ENCODE assay signal across 22 mouse cellular contexts in the genomic region with DNA sequence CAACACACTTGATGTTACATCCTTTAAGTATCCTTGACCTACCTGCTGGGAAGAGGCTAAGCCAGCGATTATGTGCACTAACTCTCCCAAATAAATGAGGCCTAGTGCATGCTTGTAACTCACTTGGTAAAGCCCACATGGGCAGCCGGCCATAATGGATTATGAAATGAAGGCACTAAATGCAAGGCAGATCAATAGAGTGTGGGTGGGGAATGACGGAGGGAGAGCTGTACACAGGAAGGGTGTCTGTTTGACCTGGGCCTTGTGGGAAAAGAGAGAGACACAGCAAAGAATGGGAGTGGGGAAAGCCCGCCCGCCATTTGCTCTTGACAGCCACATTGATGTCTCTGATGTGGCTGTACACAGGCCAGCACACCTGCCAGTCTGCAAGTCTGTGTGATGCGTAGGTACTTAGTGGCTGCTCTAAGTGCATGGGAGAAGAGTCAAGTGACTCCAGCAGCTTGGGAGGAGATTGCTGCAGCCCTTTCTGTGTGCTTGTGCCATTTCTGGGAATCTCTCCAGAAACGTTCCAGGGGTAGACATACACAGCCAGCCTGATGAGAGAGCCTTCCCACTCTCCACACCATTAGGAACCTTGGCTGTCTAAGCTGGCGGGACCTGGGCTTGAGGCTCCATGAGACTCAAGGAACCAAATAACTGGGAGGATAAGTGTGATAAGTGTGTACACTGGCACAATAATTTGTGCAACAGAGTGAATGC.
DNase-seq lines count a peak whose midpoint lies in the region; ATAC-seq and TF ChIP-seq lines count a peak whose summit lies in the region.
"Had no signal": no experiment of that assay in that cellular context is flagged by ENCODE, and none has a peak within 500 bp of the region (broad histone marks: within the 10 kb centered on the region; RNA-seq: fewer than 3 reads in every experiment).

No protein-coding gene starts in this region.

- no peaks in the 10 kb centered on the region for H3K79me2 ChIP-seq in liver, adult 2 months (ENCODE audit: control insufficient read depth, insufficient read depth, low read length)

- no peak for TF ChIP-seq POLR2A in liver, adult 2 months (IDR thresholded peaks at IDR 0.05; ENCODE audit: extremely low read depth, insufficient read depth, low read length)

- TF ChIP-seq CTCF in liver, adult 2 months (IDR thresholded peaks at IDR 0.05; ENCODE audit: low read depth, low read length) = no peak

- H3K4me2 ChIP-seq in liver, embryonic 12.5 days = no peak overlapping the region
- H3K4me2 ChIP-seq in neural tube, embryonic 13.5 days = no peak overlapping the region
- H3K4me2 ChIP-seq in neural tube, embryonic 15.5 days = no peak overlapping the region
- H3K4me2 ChIP-seq in kidney, embryonic 15.5 days = no peak overlapping the region
- H3K4me2 ChIP-seq: embryonic facial prominence, embryonic 13.5 days; forebrain, embryonic 13.5 days; heart, embryonic 11.5 days; heart, embryonic 15.5 days had no signal

- peak; percentile 68 for DNase-seq in heart, adult 11 months
- no peak for DNase-seq in heart, adult 9 months (ENCODE audit: low spot score in 2 of 2)
- DNase-seq in liver, adult 2 months (ENCODE audit: extremely low read depth, low read depth, low spot score) = peak; percentile 45
- DNase-seq: adrenal gland, postnatal 14 days; cerebellum, adult 2 months; cerebellum, postnatal 36 days; forebrain, postnatal 0 days; gastrocnemius, postnatal 25 days; heart, adult 18-20 months; heart, postnatal 14 days had no signal

- H3K27ac ChIP-seq in liver, adult 2 months (replicated peaks; ENCODE audit: insufficient read depth, low read depth, low read length) = no peak overlapping the region
- H3K27ac ChIP-seq in liver, embryonic 12.5 days = no peak overlapping the region
- H3K27ac ChIP-seq in neural tube, embryonic 13.5 days (replicated peaks) = peak overlapping the region; percentile 62; the same call in 1 of the 2 replicates
- no peak overlapping the region for H3K27ac ChIP-seq in neural tube, embryonic 15.5 days (replicated peaks)
- H3K27ac ChIP-seq in kidney, embryonic 15.5 days = no peak overlapping the region
- H3K27ac ChIP-seq: embryonic facial prominence, embryonic 13.5 days; forebrain, embryonic 13.5 days; heart, embryonic 15.5 days had no signal

- ATAC-seq in liver, embryonic 12.5 days = no peak
- ATAC-seq in neural tube, embryonic 13.5 days (ENCODE audit: low read depth) = no peak
- ATAC-seq in neural tube, embryonic 15.5 days (ENCODE audit: low FRiP score) = no peak
- no peak for ATAC-seq in kidney, embryonic 15.5 days (replicated peaks; ENCODE audit: low FRiP score)
- ATAC-seq: activated CD4-positive, CD25-positive, alpha-beta regulatory T cell, adult 4 months; forebrain, embryonic 13.5 days; forebrain, postnatal 0 days; intestine, embryonic 16.5 days; Patski had no signal

- WGBS in liver, adult 2 months = 48% methylated on average over 8 of the region's 8 CpGs
- 72% methylated on average over 8 of the region's 8 CpGs for WGBS in liver, embryonic 12.5 days (ENCODE audit: insufficient replicate concordance)
- WGBS in neural tube, embryonic 13.5 days = 86% methylated on average over 8 of the region's 8 CpGs
- 86% methylated on average over 8 of the region's 8 CpGs for WGBS in neural tube, embryonic 15.5 days
- WGBS in kidney, embryonic 15.5 days = 88% methylated on average over 8 of the region's 8 CpGs

- H3K36me3 ChIP-seq in liver, adult 2 months (ENCODE audit: control insufficient read depth, insufficient read depth, low read length) = no peaks in the 10 kb centered on the region
- no peaks in the 10 kb centered on the region for H3K36me3 ChIP-seq in liver, embryonic 12.5 days
- no peaks in the 10 kb centered on the region for H3K36me3 ChIP-seq in neural tube, embryonic 13.5 days
- H3K36me3 ChIP-seq in neural tube, embryonic 15.5 days = no peaks in the 10 kb centered on the region
- H3K36me3 ChIP-seq in kidney, embryonic 15.5 days = no peaks in the 10 kb centered on the region
- H3K36me3 ChIP-seq: embryonic facial prominence, embryonic 13.5 days; heart, embryonic 15.5 days had no signal

- no peak overlapping the region for H3K9ac ChIP-seq in liver, adult 2 months (ENCODE audit: low read depth, low read length)
- H3K9ac ChIP-seq in liver, embryonic 12.5 days = no peak overlapping the region
- no peak overlapping the region for H3K9ac ChIP-seq in neural tube, embryonic 13.5 days
- no peak overlapping the region for H3K9ac ChIP-seq in neural tube, embryonic 15.5 days (replicated peaks)
- no peak overlapping the region for H3K9ac ChIP-seq in kidney, embryonic 15.5 days
- H3K9ac ChIP-seq: embryonic facial prominence, embryonic 13.5 days; forebrain, embryonic 13.5 days; forebrain, postnatal 0 days; heart, embryonic 15.5 days had no signal

- H3K4me3 ChIP-seq in liver, adult 2 months (ENCODE audit: insufficient read depth, low read depth, low read length) = no peak overlapping the region
- H3K4me3 ChIP-seq in liver, embryonic 12.5 days = no peak overlapping the region
- H3K4me3 ChIP-seq in neural tube, embryonic 13.5 days = no peak overlapping the region
- no peak overlapping the region for H3K4me3 ChIP-seq in neural tube, embryonic 15.5 days (replicated peaks)
- no peak overlapping the region for H3K4me3 ChIP-seq in kidney, embryonic 15.5 days (replicated peaks)
- H3K4me3 ChIP-seq: embryonic facial prominence, embryonic 13.5 days; forebrain, embryonic 13.5 days; heart, embryonic 15.5 days had no signal

- H3K4me1 ChIP-seq in liver, adult 2 months (ENCODE audit: control insufficient read depth, insufficient read depth, low read length) = no peaks in the 10 kb centered on the region
- H3K4me1 ChIP-seq in liver, embryonic 12.5 days = no peaks in the 10 kb centered on the region
- no peaks in the 10 kb centered on the region for H3K4me1 ChIP-seq in neural tube, embryonic 13.5 days (replicated peaks)
- H3K4me1 ChIP-seq in neural tube, embryonic 15.5 days = no peaks in the 10 kb centered on the region
- H3K4me1 ChIP-seq in kidney, embryonic 15.5 days = no peaks in the 10 kb centered on the region
- H3K4me1 ChIP-seq: embryonic facial prominence, embryonic 13.5 days had no signal

- no peaks in the 10 kb centered on the region for H3K9me3 ChIP-seq in liver, embryonic 12.5 days (replicated peaks)
- no peaks in the 10 kb centered on the region for H3K9me3 ChIP-seq in neural tube, embryonic 13.5 days
- no peaks in the 10 kb centered on the region for H3K9me3 ChIP-seq in neural tube, embryonic 15.5 days (replicated peaks)
- no peaks in the 10 kb centered on the region for H3K9me3 ChIP-seq in kidney, embryonic 15.5 days (replicated peaks)
- H3K9me3 ChIP-seq: embryonic facial prominence, embryonic 13.5 days; forebrain, embryonic 13.5 days; heart, embryonic 15.5 days had no signal

- H3K27me3 ChIP-seq in liver, adult 2 months (ENCODE audit: control insufficient read depth, insufficient read depth, low read length) = no peaks in the 10 kb centered on the region
- no peaks in the 10 kb centered on the region for H3K27me3 ChIP-seq in liver, embryonic 12.5 days (replicated peaks)
- no peaks in the 10 kb centered on the region for H3K27me3 ChIP-seq in neural tube, embryonic 13.5 days
- no peaks in the 10 kb centered on the region for H3K27me3 ChIP-seq in neural tube, embryonic 15.5 days (replicated peaks)
- no peaks in the 10 kb centered on the region for H3K27me3 ChIP-seq in kidney, embryonic 15.5 days
- H3K27me3 ChIP-seq: CH12.LX; embryonic facial prominence, embryonic 13.5 days; forebrain, embryonic 13.5 days; heart, embryonic 15.5 days; Patski had no signal

Comparison
In these comparisons a context has a peak if more than half of its experiments do, and no peak if none do; other contexts are left out.
1. DNase-seq: peak in heart, adult 11 months (single experiment) and liver, adult 2 months (single experiment); none in heart, adult 9 months (0 of 2).